Mouse (Mus musculus): ENCODE data around the gene Gpr62. TPM values are rescaled to one million over a fixed set of nuclear protein-coding genes. Genes with fewer than 3 reads are reported as not detected.

The Gpr62 gene
- polyA plus RNA-seq, 1 experiment from 2014 or later: 0.41 TPM

DNA sequence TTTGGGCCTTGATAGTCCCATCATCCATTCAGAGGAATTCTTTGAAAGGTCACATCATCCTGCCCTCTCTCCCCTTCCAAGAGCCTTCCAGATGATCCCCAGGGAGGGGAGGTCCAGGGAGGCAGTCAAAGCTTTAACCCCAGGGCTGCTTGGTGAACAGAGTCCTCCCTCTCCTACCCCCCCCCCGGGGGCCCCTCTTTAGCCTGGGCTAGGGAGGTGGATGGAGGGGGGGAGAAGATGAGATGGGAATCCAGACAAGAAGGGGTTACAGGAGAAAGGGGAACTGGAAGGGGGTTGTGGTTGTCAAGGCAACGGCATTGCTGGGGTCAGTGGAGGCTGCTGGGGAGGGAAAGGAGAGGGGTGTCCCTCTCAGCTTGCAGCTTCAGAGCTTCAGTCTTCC is 45.1 kb downstream of the Gpr62 start:
- Histone ChIP-seq H3K9ac (no peak overlapping the region), H3K4me1 (replicated peaks) (peaks cover 42% of the 10 kb centered on the region), H3K27me3 (replicated peaks) (0 out of 2 replicates have a peak, but pooled peaks cover 6% of the 10 kb centered on the region), H3K36me3 (no peaks in the 10 kb centered on the region), H3K4me3 (no peak overlapping the region), H3K27ac (ENCODE audit: poor library complexity, severe bottlenecking) (no peak overlapping the region), H3K9me3 (replicated peaks) (no peaks in the 10 kb centered on the region), H3K4me2 (no peak overlapping the region)
- ATAC-seq (ENCODE audit: insufficient number of reproducible peaks, low FRiP score): no peak
- 6% methylated on average over 2 of the region's 2 CpGs for WGBS

DNA sequence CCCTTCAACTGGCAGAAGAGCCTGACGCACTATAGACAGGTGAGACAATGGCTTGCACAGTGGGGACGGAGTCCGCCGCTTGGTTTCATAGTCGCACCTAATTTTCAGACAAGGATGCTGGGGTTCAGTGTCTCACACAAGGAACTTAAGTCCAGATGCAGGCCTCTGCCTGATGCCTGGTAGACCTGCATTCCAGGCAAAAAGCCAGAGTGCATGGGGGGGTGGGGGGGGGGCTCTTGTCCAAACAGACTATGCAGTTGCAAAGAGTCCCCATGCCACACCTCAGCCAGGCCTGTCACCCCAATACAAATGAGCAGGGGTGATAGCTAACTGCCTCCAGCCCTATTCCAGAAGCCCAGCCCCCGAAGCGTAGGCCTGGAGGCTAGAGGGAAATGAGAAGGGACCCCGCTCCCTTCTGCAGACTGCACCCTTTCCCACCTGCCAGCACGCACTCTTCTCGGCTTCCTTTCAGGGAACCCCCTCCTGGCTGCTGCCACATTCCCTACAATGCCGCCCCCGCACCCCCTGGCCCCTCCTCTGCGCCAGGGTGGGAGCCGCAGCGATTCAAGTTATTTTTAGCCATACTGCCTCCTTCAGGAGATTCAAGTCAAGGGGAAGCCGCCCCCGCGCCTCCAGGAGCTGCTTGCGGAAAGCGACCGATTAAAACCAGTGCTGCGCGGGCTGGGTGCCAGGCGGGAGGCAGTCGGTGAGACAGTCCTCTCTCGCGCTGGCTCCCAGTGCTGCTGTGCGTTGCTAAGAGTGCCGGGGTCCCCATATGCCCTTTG is 47.7 kb downstream of the Gpr62 start:
- Histone ChIP-seq H3K4me2 (peak overlapping the region; percentile 71), H3K9ac (peak overlapping the region; percentile 57), H3K27ac (ENCODE audit: poor library complexity, severe bottlenecking) (peak overlapping the region; percentile 45), H3K4me1 (replicated peaks) (peaks cover 42% of the 10 kb centered on the region), H3K27me3 (replicated peaks) (0 out of 2 replicates have a peak, but pooled peaks cover 6% of the 10 kb centered on the region), H3K4me3 (peak overlapping the region; percentile 31), H3K9me3 (replicated peaks) (no peaks in the 10 kb centered on the region), H3K36me3 (no peaks in the 10 kb centered on the region)
- 14% methylated on average over 29 of the region's 29 CpGs for WGBS
- ATAC-seq (ENCODE audit: insufficient number of reproducible peaks, low FRiP score): peak; percentile 68

DNA sequence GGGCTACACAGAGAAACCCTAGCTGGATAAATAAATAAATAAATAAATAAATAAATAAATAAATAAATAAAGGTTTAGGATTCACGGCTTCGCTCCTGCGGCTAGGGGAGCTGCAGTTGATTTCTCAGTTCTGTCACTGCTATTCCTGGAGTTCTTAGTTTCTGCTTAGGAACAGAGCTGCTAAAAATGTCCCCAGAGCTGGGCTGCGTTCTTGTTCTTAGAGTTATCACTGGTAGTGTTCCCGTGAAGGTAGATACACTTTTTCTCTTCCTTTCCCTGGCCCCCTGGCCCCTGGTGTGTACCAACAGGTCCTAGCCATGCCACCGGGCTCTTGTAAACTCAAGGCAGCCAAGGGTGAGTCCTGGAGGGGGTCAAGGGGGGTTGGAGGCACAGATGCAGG is 48.9 kb downstream of the Gpr62 start:
- Histone ChIP-seq H3K4me1 (replicated peaks) (peaks cover 47% of the 10 kb centered on the region), H3K36me3 (no peaks in the 10 kb centered on the region), H3K27me3 (replicated peaks) (0 out of 2 replicates have a peak, but pooled peaks cover 6% of the 10 kb centered on the region), H3K9ac (no peak overlapping the region), H3K9me3 (replicated peaks) (no peaks in the 10 kb centered on the region), H3K4me3 (no peak overlapping the region), H3K27ac (ENCODE audit: poor library complexity, severe bottlenecking) (no peak overlapping the region), H3K4me2 (peak overlapping the region; percentile 14; the same call in 1 of the 2 replicates)
- no peak for ATAC-seq (ENCODE audit: insufficient number of reproducible peaks, low FRiP score)
- WGBS: 45% methylated on average over 6 of the region's 6 CpGs

Other genes starting within 250 kb of the Gpr62 start
- not detected in 2 replicates for gene Tlr9, start 243.3 kb downstream of the Gpr62 start, polyA plus RNA-seq (2016; fragmentation: Nextera tagmentation; extraction: Ambion mirVana)
- gene Alas1, start 217.3 kb downstream of the Gpr62 start, polyA plus RNA-seq (2016; fragmentation: Nextera tagmentation; extraction: Ambion mirVana): 129 and 133 TPM in 2 replicates
- gene Poc1a, start 184.9 kb downstream of the Gpr62 start, polyA plus RNA-seq (2016; fragmentation: Nextera tagmentation; extraction: Ambion mirVana): 27.8 and 30.0 TPM in 2 replicates
- gene Dusp7, start 97.3 kb downstream of the Gpr62 start, polyA plus RNA-seq (2016; fragmentation: Nextera tagmentation; extraction: Ambion mirVana): 16.9 and 20.1 TPM in 2 replicates
- 608 and 648 TPM in 2 replicates for gene Rpl29, start 36.5 kb downstream of the Gpr62 start, polyA plus RNA-seq (2016; fragmentation: Nextera tagmentation; extraction: Ambion mirVana)
- gene Acy1, start 27.6 kb downstream of the Gpr62 start, polyA plus RNA-seq (2016; fragmentation: Nextera tagmentation; extraction: Ambion mirVana): 26.9 and 27.1 TPM in 2 replicates
- 4.8 and 5.1 TPM in 2 replicates for gene Abhd14b, start 18.5 kb downstream of the Gpr62 start, polyA plus RNA-seq (2016; fragmentation: Nextera tagmentation; extraction: Ambion mirVana)
- 39.7 and 44.4 TPM in 2 replicates for gene Abhd14a, start 18.3 kb downstream of the Gpr62 start, polyA plus RNA-seq (2016; fragmentation: Nextera tagmentation; extraction: Ambion mirVana)
- 96.9 and 109 TPM in 2 replicates for gene Pcbp4, start 12.6 kb downstream of the Gpr62 start, polyA plus RNA-seq (2016; fragmentation: Nextera tagmentation; extraction: Ambion mirVana)
- 32.5 and 34.5 TPM in 2 replicates for gene Rrp9, start 10.0 kb upstream of the Gpr62 start, polyA plus RNA-seq (2016; fragmentation: Nextera tagmentation; extraction: Ambion mirVana)
- 1.0 and 1.6 TPM in 2 replicates for gene Parp3, start 11.0 kb upstream of the Gpr62 start, polyA plus RNA-seq (2016; fragmentation: Nextera tagmentation; extraction: Ambion mirVana)
- gene Iqcf1, start 34.0 kb upstream of the Gpr62 start, polyA plus RNA-seq (2016; fragmentation: Nextera tagmentation; extraction: Ambion mirVana): not detected in 2 replicates
- not detected in 2 replicates for gene Iqcf5, start 48.6 kb upstream of the Gpr62 start, polyA plus RNA-seq (2016; fragmentation: Nextera tagmentation; extraction: Ambion mirVana)
- gene Iqcf3, start 95.7 kb upstream of the Gpr62 start, polyA plus RNA-seq (2016; fragmentation: Nextera tagmentation; extraction: Ambion mirVana): not detected in 2 replicates
- not detected in 2 replicates for gene Iqcf4, start 105.1 kb upstream of the Gpr62 start, polyA plus RNA-seq (2016; fragmentation: Nextera tagmentation; extraction: Ambion mirVana)
- not detected in 2 replicates for gene Iqcf6, start 160.6 kb upstream of the Gpr62 start, polyA plus RNA-seq (2016; fragmentation: Nextera tagmentation; extraction: Ambion mirVana)
- gene Grm2, start 190.1 kb upstream of the Gpr62 start, polyA plus RNA-seq (2016; fragmentation: Nextera tagmentation; extraction: Ambion mirVana): not detected in 2 replicates
- gene Tex264, start 220.0 kb upstream of the Gpr62 start, polyA plus RNA-seq (2016; fragmentation: Nextera tagmentation; extraction: Ambion mirVana): 37.3 and 39.4 TPM in 2 replicates

All from heart, embryonic 12.5 days (tissue).